Mouse (Mus musculus) midbrain, embryonic 15.5 days (tissue): ENCODE results near the gene Pdcd10. TPM values are rescaled to one million over a fixed set of nuclear protein-coding genes. Genes with fewer than 3 reads are reported as not detected.

Source experiments
- polyA plus RNA-seq: library from polyadenylated mRNA; unstranded; fragments of >200 nt; fragmentation: Nextera tagmentation; extraction: Ambion mirVana; gene quantifications from 2 replicates; pipeline ENCODE4 v1.2.1, GENCODE M21; 2015

Pdcd10 gene
- polyA plus RNA-seq, 1 experiment from 2014 or later: 66.9 TPM

Other genes starting within 250 kb of the Pdcd10 start
- 0.06 and 0.28 TPM in 2 replicates for gene Wdr49, start 74.7 kb downstream of the Pdcd10 start, polyA plus RNA-seq
- 115 and 124 TPM in 2 replicates for gene Serpini1, start 691 bp upstream of the Pdcd10 start, polyA plus RNA-seq
- gene Gm29133, start 191.3 kb upstream of the Pdcd10 start, polyA plus RNA-seq: not detected in 2 replicates